Mouse (Mus musculus) neutrophil, adult 5-6 weeks (primary cell): ENCODE measurements at regions not wholly inside any gene's neighbourhood (a gene's known extent, or its start where the extent isn't known, plus 50 kb on each side); places are given as distances from the start of the nearest gene placed in this dataset.

ENCODE experiments used
- ATAC-seq: fragments of 151-379, 151-347 bp; 2 replicates; pipeline ENCODE4 v1.8.0; 2017; ENCODE audit warnings: mild to moderate bottlenecking, moderate TSS enrichment; ENCODE audit not compliant: insufficient number of reproducible peaks, poor library complexity, low FRiP score, severe bottlenecking; ENCODE audit errors: extremely low read depth

GRCm38 (mm10) chr10:95003621-95004020 is 59.0 kb upstream of the Plxnc1 start:
- no peak for ATAC-seq

DNA sequence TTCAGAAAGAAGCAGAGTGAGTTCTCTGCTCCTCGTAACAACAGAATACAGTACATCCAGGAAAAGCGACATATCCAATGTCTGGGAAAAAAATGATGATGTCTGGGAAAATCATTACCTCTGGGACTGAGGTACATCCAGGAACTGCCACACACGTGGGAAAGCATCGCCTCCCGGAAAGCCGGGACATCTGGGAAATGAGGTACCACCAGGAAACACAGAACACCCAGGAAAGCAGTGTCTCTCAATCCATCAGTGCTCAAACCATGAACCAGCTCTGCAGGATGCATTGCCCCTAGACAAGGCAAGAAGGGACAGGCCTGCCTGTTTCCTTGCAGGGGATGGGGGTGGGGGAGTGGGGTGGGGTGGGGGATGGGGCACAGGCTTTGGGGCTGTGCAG is 57.0 kb upstream of the Plxnc1 start:
- no peak for ATAC-seq

DNA sequence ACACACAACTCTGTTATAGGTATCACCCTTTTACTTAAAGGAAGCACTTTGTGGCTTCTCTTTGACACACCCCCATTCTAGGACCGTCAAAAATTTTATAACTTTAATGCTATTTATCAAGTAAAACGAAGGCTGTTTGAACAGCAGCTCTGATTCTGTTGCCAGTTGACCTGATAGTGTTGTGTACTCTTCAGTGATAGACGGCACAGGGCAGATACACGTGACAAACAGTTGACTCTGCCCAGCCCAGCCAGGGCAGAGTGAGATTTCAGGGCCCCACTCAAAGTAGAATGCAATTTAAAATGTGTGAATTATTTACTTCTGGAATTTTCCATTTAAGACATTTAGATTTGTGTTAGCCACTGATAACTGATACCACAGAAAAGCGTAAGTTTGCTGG is 55.1 kb upstream of the Plxnc1 start:
- ATAC-seq = no peak
